Mouse (Mus musculus): ENCODE data around the gene Slamf1. TPM values are rescaled to one million over a fixed set of nuclear protein-coding genes. Genes with fewer than 3 reads are reported as not detected.

Slamf1 gene
- total and polyA plus RNA-seq, 2 experiments from 2014 or later, result 0.15 to 0.19 TPM

GRCm38 (mm10) chr1:171840450-171841023, 73.6 kb downstream of the Slamf1 start:
- Histone ChIP-seq H3K9ac (no peak overlapping the region), H3K9me3 (ENCODE audit: low read length) (no peaks in the 10 kb centered on the region), H3K36me3 (ENCODE audit: insufficient read depth) (no peaks in the 10 kb centered on the region), H3K4me1 (ENCODE audit: insufficient read depth) (no peaks in the 10 kb centered on the region), H3K4me3 (ENCODE audit: low read depth, low read length) (no peak overlapping the region), H3K27ac (ENCODE audit: low read depth, low read length) (no peak overlapping the region), H3K27me3 (ENCODE audit: insufficient read depth, low read length) (no peaks in the 10 kb centered on the region), H3K4me2 (ENCODE audit: low read depth) (no peak overlapping the region)
- ATAC-seq, result no peak
- DNase-seq, result no peak
- WGBS, result 84% methylated on average over 4 of the region's 4 CpGs
- TF ChIP-seq CTCF (IDR thresholded peaks at IDR 0.05; ENCODE audit: low read depth), result no peak

- DNase-seq (no peak), ATAC-seq (no peak)
- Histone ChIP-seq H3K9me3 (ENCODE audit: low read length) (no peaks in the 10 kb centered on the region), H3K4me1 (ENCODE audit: insufficient read depth) (no peaks in the 10 kb centered on the region), H3K9ac (no peak overlapping the region), H3K36me3 (ENCODE audit: insufficient read depth) (no peaks in the 10 kb centered on the region), H3K27me3 (ENCODE audit: insufficient read depth, low read length) (no peaks in the 10 kb centered on the region), H3K4me3 (ENCODE audit: low read depth, low read length) (no peak overlapping the region), H3K27ac (ENCODE audit: low read depth, low read length) (no peak overlapping the region), H3K4me2 (ENCODE audit: low read depth) (no peak overlapping the region)
- no peak for TF ChIP-seq CTCF (IDR thresholded peaks at IDR 0.05; ENCODE audit: low read depth)
- 76% methylated on average over 5 of the region's 5 CpGs for WGBS
Measured at GRCm38 (mm10) chr1:171845035-171845754, 78.3 kb downstream of the Slamf1 start.

- Histone ChIP-seq H3K36me3 (ENCODE audit: insufficient read depth) (no peaks in the 10 kb centered on the region), H3K4me2 (ENCODE audit: low read depth) (no peak overlapping the region), H3K4me1 (ENCODE audit: insufficient read depth) (no peaks in the 10 kb centered on the region), H3K27ac (ENCODE audit: low read depth, low read length) (no peak overlapping the region), H3K9ac (no peak overlapping the region), H3K27me3 (ENCODE audit: insufficient read depth, low read length) (no peaks in the 10 kb centered on the region), H3K4me3 (ENCODE audit: low read depth, low read length) (no peak overlapping the region), H3K9me3 (ENCODE audit: low read length) (no peaks in the 10 kb centered on the region)
- no peak for TF ChIP-seq CTCF (IDR thresholded peaks at IDR 0.05; ENCODE audit: low read depth)
- ATAC-seq (no peak), DNase-seq (no peak)
Measured at GRCm38 (mm10) chr1:171848201-171848600, 81.3 kb downstream of the Slamf1 start.

- no peaks in the 10 kb centered on the region for H3K4me1 ChIP-seq (ENCODE audit: insufficient read depth)
- DNase-seq (no peak), ATAC-seq (no peak)
- WGBS, result 86% methylated on average over 4 of the region's 4 CpGs
- no peaks in the 10 kb centered on the region for H3K9me3 ChIP-seq (ENCODE audit: low read length)
- no peak overlapping the region for H3K27ac ChIP-seq (ENCODE audit: low read depth, low read length)
- no peak overlapping the region for H3K4me2 ChIP-seq (ENCODE audit: low read depth)
- H3K36me3 ChIP-seq (ENCODE audit: insufficient read depth), result no peaks in the 10 kb centered on the region
- no peak overlapping the region for H3K9ac ChIP-seq
- no peaks in the 10 kb centered on the region for H3K27me3 ChIP-seq (ENCODE audit: insufficient read depth, low read length)
- no peak overlapping the region for H3K4me3 ChIP-seq (ENCODE audit: low read depth, low read length)
- no peak for TF ChIP-seq CTCF (IDR thresholded peaks at IDR 0.05; ENCODE audit: low read depth)
Measured at GRCm38 (mm10) chr1:171848757-171849156, 81.8 kb downstream of the Slamf1 start.

- H3K9ac ChIP-seq, result no peak overlapping the region
- H3K4me1 ChIP-seq (ENCODE audit: insufficient read depth), result no peaks in the 10 kb centered on the region
- no peaks in the 10 kb centered on the region for H3K9me3 ChIP-seq (ENCODE audit: low read length)
- TF ChIP-seq CTCF (IDR thresholded peaks at IDR 0.05; ENCODE audit: low read depth), result no peak
- DNase-seq, result no peak
- H3K4me3 ChIP-seq (ENCODE audit: low read depth, low read length), result no peak overlapping the region
- no peak overlapping the region for H3K27ac ChIP-seq (ENCODE audit: low read depth, low read length)
- no peak overlapping the region for H3K4me2 ChIP-seq (ENCODE audit: low read depth)
- ATAC-seq, result no peak
- WGBS, result 85% methylated on average over 5 of the region's 5 CpGs
- no peaks in the 10 kb centered on the region for H3K27me3 ChIP-seq (ENCODE audit: insufficient read depth, low read length)
- H3K36me3 ChIP-seq (ENCODE audit: insufficient read depth), result no peaks in the 10 kb centered on the region
Measured at GRCm38 (mm10) chr1:171849454-171849853, 82.5 kb downstream of the Slamf1 start.

Other genes with a start within 250 kb of the Slamf1 start
- not detected in 2 replicates for gene Itln1, start 231.8 kb upstream of the Slamf1 start, total RNA-seq (2014; rRNA removed)
- not detected in 2 replicates for gene Itln1, start 231.8 kb upstream of the Slamf1 start, polyA plus RNA-seq (2015; fragmentation: Nextera tagmentation; extraction: Ambion mirVana)
- gene Cd244a, start 207.9 kb upstream of the Slamf1 start, total RNA-seq (2014; rRNA removed), result not detected in 2 replicates
- not detected in 2 replicates for gene Cd244a, start 207.9 kb upstream of the Slamf1 start, polyA plus RNA-seq (2015; fragmentation: Nextera tagmentation; extraction: Ambion mirVana)
- 0.46 TPM in 1 of 2 replicates, not detected in the other for gene Ly9, start 159.7 kb upstream of the Slamf1 start, total RNA-seq (2014; rRNA removed)
- 0.10 and 0.20 TPM in 2 replicates for gene Ly9, start 159.7 kb upstream of the Slamf1 start, polyA plus RNA-seq (2015; fragmentation: Nextera tagmentation; extraction: Ambion mirVana)
- 0.05 TPM in 1 of 2 replicates, not detected in the other for gene Slamf7, start 114.1 kb upstream of the Slamf1 start, total RNA-seq (2014; rRNA removed)
- gene Slamf7, start 114.1 kb upstream of the Slamf1 start, polyA plus RNA-seq (2015; fragmentation: Nextera tagmentation; extraction: Ambion mirVana), result not detected in 2 replicates
- 0.69 and 1.3 TPM in 2 replicates for gene Cd48, start 85.1 kb upstream of the Slamf1 start, total RNA-seq (2014; rRNA removed)
- 1.0 and 1.1 TPM in 2 replicates for gene Cd48, start 85.1 kb upstream of the Slamf1 start, polyA plus RNA-seq (2015; fragmentation: Nextera tagmentation; extraction: Ambion mirVana)
- gene Cd84, start 72.6 kb downstream of the Slamf1 start, total RNA-seq (2014; rRNA removed), result 2.6 and 3.4 TPM in 2 replicates
- gene Cd84, start 72.6 kb downstream of the Slamf1 start, polyA plus RNA-seq (2015; fragmentation: Nextera tagmentation; extraction: Ambion mirVana), result 1.8 and 2.3 TPM in 2 replicates
- 0.08 TPM in 1 of 2 replicates, not detected in the other for gene Gm10521, start 128.5 kb downstream of the Slamf1 start, total RNA-seq (2014; rRNA removed)
- not detected in 2 replicates for gene Gm10521, start 128.5 kb downstream of the Slamf1 start, polyA plus RNA-seq (2015; fragmentation: Nextera tagmentation; extraction: Ambion mirVana)
- not detected in 2 replicates for gene Slamf6, start 150.4 kb downstream of the Slamf1 start, total RNA-seq (2014; rRNA removed)
- gene Slamf6, start 150.4 kb downstream of the Slamf1 start, polyA plus RNA-seq (2015; fragmentation: Nextera tagmentation; extraction: Ambion mirVana), result 0.14 and 0.34 TPM in 2 replicates